Mouse (Mus musculus) erythroblast, embryonic 14.5 days (primary cell): Measurements from ENCODE around the gene Oxct1. TPM values are rescaled to one million over a fixed set of nuclear protein-coding genes. Genes with fewer than 3 reads are reported as not detected.

ENCODE experiments used
- H3K27me3 ChIP-seq: 2 replicates; pipeline ENCODE4 v1.6.1; 2012; ENCODE audit warnings: inconsistent platforms; ENCODE audit not compliant: control insufficient read depth
- H3K36me3 ChIP-seq: 2 replicates; pipeline ENCODE4 v1.6.1; 2012; ENCODE audit warnings: mild to moderate bottlenecking, inconsistent platforms; ENCODE audit not compliant: control insufficient read depth
- H3K4me1 ChIP-seq: 2 replicates; pipeline ENCODE4 v1.6.1; 2012; ENCODE audit warnings: inconsistent platforms; ENCODE audit not compliant: control insufficient read depth
- H3K4me3 ChIP-seq: replicated peaks from 2 replicates; pipeline ENCODE3; 2012; ENCODE audit warnings: moderate library complexity, mild to moderate bottlenecking, inconsistent platforms
- H3K9me3 ChIP-seq: 2 replicates; pipeline ENCODE4 v1.6.1; 2012; ENCODE audit warnings: low read length, inconsistent platforms, mixed read lengths; ENCODE audit not compliant: control insufficient read depth
- GATA1 ChIP-seq: IDR thresholded peaks from 2 replicates; pipeline ENCODE4 v1.6.1; 2012; ENCODE audit warnings: low read length, inconsistent platforms, mixed read lengths
- TAL1 ChIP-seq: IDR thresholded peaks from 3 replicates; pipeline ENCODE4 v1.6.1; 2012; ENCODE audit warnings: low read length, inconsistent platforms, mixed read lengths
- polyA plus RNA-seq: library from polyadenylated mRNA; stranded (reverse); fragments of >175 nt; gene quantifications from 2 replicates; pipeline ENCODE4 v1.2.3, GENCODE M21; 2012

Oxct1 gene
- polyA plus RNA-seq, 1 experiment: 0.70 TPM

DNA sequence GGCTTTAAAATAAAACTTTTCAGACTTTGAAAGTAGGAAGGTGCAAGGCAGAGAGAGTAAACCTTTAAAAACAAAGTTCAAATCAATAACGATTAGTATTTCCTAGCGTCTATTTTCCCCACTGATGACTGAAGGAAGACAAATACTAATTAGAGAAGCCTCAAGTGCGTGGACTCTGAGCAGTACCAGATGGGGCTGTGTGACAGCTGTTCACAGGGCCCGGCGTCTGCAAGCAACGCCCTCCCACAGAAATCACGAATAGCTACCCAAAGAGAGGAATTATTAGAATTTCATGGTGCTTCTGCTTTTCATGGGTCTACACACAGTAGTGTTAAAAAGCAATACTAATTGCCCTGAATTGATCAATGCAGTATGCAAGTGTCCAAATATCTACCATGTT, 61.7 kb downstream of the Oxct1 start:
- H3K36me3 ChIP-seq: no peaks in the 10 kb centered on the region
- H3K9me3 ChIP-seq: no peaks in the 10 kb centered on the region
- H3K27me3 ChIP-seq: no peaks in the 10 kb centered on the region
- no peak for TF ChIP-seq TAL1
- TF ChIP-seq GATA1: no peak
- H3K4me3 ChIP-seq: no peak overlapping the region
- H3K4me1 ChIP-seq: no peaks in the 10 kb centered on the region

GRCm38 (mm10) chr15:4090601-4091000, 64.4 kb downstream of the Oxct1 start:
- Histone ChIP-seq H3K9me3 (no peaks in the 10 kb centered on the region), H3K27me3 (no peaks in the 10 kb centered on the region), H3K4me1 (no peaks in the 10 kb centered on the region), H3K36me3 (no peaks in the 10 kb centered on the region), H3K4me3 (no peak overlapping the region)
- no peak for TF ChIP-seq TAL1
- TF ChIP-seq GATA1: no peak

DNA sequence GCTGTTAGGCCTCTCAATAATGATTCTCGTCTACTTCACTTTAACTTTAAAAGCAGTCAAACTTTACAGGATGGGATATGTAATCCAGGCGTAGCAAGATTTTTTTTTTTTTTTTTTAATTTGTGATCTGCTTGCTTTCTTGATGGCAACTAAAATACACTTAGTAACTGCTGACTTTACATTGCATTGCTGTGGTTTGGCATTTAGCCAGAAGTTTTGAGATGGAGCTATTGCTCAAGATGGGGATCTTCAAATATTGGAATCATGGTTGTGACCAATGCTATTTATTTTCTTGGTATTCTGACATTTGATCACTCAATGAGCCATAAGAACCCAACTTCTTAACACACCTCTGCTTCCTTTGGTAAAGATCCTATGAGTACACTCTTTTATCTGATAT, 66.4 kb downstream of the Oxct1 start:
- H3K4me3 ChIP-seq: no peak overlapping the region
- TF ChIP-seq TAL1 (no peak), GATA1 (no peak)
- no peaks in the 10 kb centered on the region for H3K4me1 ChIP-seq
- no peaks in the 10 kb centered on the region for H3K36me3 ChIP-seq
- no peaks in the 10 kb centered on the region for H3K27me3 ChIP-seq
- no peaks in the 10 kb centered on the region for H3K9me3 ChIP-seq

- no peaks in the 10 kb centered on the region for H3K36me3 ChIP-seq
- H3K4me3 ChIP-seq: no peak overlapping the region
- H3K9me3 ChIP-seq: no peaks in the 10 kb centered on the region
- H3K27me3 ChIP-seq: no peaks in the 10 kb centered on the region
- no peaks in the 10 kb centered on the region for H3K4me1 ChIP-seq
- no peak for TF ChIP-seq TAL1
- no peak for TF ChIP-seq GATA1
These were observed 74.2 kb downstream of the Oxct1 start for GRCm38 (mm10) chr15:4100341-4100921.

- TF ChIP-seq GATA1: no peak
- TF ChIP-seq TAL1: no peak
- Histone ChIP-seq H3K27me3 (no peaks in the 10 kb centered on the region), H3K36me3 (no peaks in the 10 kb centered on the region), H3K4me1 (no peaks in the 10 kb centered on the region), H3K4me3 (no peak overlapping the region), H3K9me3 (no peaks in the 10 kb centered on the region)
These were observed 74.8 kb downstream of the Oxct1 start for GRCm38 (mm10) chr15:4101025-4101424.

DNA sequence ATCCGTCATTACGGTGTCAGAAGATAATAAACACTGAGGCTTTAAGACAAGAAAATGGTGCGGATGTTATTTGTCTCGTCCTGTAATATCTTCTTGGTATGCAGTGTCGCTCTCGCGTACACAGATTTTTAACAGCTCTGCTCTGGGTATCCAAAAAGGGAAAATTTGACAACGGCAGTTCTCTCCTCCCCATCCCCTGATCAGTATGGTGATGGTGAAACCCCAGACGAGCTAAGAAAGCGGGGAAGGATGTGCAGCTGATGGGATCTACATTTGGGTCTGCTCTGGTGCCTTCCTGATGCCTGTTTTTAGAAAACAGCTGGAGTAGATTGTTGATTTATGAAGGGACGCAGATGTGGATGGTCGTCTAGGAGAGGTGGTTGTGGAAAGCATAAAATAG, 78.1 kb downstream of the Oxct1 start:
- no peaks in the 10 kb centered on the region for H3K9me3 ChIP-seq
- H3K27me3 ChIP-seq: no peaks in the 10 kb centered on the region
- no peaks in the 10 kb centered on the region for H3K4me1 ChIP-seq
- no peaks in the 10 kb centered on the region for H3K36me3 ChIP-seq
- TF ChIP-seq TAL1 (no peak), GATA1 (no peak)
- H3K4me3 ChIP-seq: no peak overlapping the region

DNA sequence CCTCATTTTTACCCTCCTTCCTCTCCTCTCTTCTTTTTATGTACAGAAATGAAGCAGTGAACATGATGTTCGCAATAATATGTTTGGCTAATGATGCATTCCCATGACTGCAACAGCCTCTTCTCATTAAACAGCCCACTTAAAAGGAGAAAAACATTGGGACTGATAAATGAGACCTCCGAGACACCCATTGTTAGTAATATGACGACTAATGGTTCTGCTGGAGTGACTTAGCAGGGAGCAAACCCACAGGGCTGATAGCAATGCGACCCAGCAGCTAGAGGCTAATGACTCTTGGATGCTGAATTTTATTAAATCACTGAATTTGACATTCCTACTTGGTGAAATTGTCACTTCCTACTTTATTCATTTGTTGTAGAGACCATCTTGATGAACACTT, 79.3 kb downstream of the Oxct1 start:
- Histone ChIP-seq H3K4me1 (no peaks in the 10 kb centered on the region), H3K36me3 (no peaks in the 10 kb centered on the region), H3K9me3 (no peaks in the 10 kb centered on the region), H3K27me3 (no peaks in the 10 kb centered on the region), H3K4me3 (no peak overlapping the region)
- TF ChIP-seq GATA1 (no peak), TAL1 (no peak)

- H3K36me3 ChIP-seq: no peaks in the 10 kb centered on the region
- no peak overlapping the region for H3K4me3 ChIP-seq
- no peaks in the 10 kb centered on the region for H3K4me1 ChIP-seq
- no peaks in the 10 kb centered on the region for H3K9me3 ChIP-seq
- H3K27me3 ChIP-seq: no peaks in the 10 kb centered on the region
- TF ChIP-seq GATA1 (no peak), TAL1 (no peak)
These were observed 93.8 kb downstream of the Oxct1 start for GRCm38 (mm10) chr15:4119962-4120361.

GRCm38 (mm10) chr15:4124648-4125047, 98.5 kb downstream of the Oxct1 start:
- no peaks in the 10 kb centered on the region for H3K27me3 ChIP-seq
- H3K4me1 ChIP-seq: no peaks in the 10 kb centered on the region
- H3K4me3 ChIP-seq: no peak overlapping the region

DNA sequence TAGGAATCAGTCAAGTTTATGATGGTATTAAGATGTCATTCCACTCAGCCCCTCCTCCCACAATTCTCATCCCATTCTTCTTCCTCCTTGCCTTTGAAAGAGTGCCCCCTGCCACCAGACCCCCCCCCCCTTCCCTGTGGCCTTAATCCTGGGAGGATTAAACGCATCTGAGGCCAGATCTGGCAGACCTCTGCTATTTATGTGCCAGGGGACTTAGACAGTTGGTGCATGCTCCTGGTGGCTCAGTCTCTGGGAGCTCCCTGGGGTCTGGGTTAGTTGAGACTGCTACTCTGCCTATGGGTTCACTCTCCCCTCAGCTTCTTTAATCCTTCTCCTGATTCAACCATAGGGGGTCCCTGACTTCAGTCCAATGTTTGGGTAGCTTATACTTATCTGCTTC, 112.3 kb downstream of the Oxct1 start:
- no peak overlapping the region for H3K4me3 ChIP-seq
- H3K36me3 ChIP-seq: no peaks in the 10 kb centered on the region
- H3K27me3 ChIP-seq: no peaks in the 10 kb centered on the region
- H3K4me1 ChIP-seq: no peaks in the 10 kb centered on the region
- no peak for TF ChIP-seq GATA1
- TF ChIP-seq TAL1: no peak
- no peaks in the 10 kb centered on the region for H3K9me3 ChIP-seq

More at GRCm38 (mm10) chr15:4124648-4125047, 98.5 kb downstream of the Oxct1 start:
- no peaks in the 10 kb centered on the region for H3K9me3 ChIP-seq
- TF ChIP-seq TAL1: no peak
- no peak for TF ChIP-seq GATA1
- no peaks in the 10 kb centered on the region for H3K36me3 ChIP-seq
